Mouse (Mus musculus): ENCODE measurements around the gene Akap13. TPM values are rescaled to one million over a fixed set of nuclear protein-coding genes. Genes with fewer than 3 reads are reported as not detected.

Gene Akap13
- polyA plus RNA-seq, 1 experiment from 2014 or later, result 24.3 TPM

GRCm38 (mm10) chr7:75414316-75414715 lies 41.0 kb upstream of the Akap13 start:
- TF ChIP-seq CTCF (IDR thresholded peaks at IDR 0.05; ENCODE audit: low read depth), result no peak
- DNase-seq (ENCODE audit: low spot score), result no peak
- no peaks in the 10 kb centered on the region for H3K9me3 ChIP-seq (replicated peaks; ENCODE audit: low read length)
- no peaks in the 10 kb centered on the region for H3K27me3 ChIP-seq (ENCODE audit: insufficient read depth, low read length)
- WGBS, result 57% methylated on average over 3 of the region's 3 CpGs
- H3K4me3 ChIP-seq (replicated peaks; ENCODE audit: low read depth, low read length), result no peak overlapping the region
- no peak for ATAC-seq (replicated peaks; ENCODE audit: low FRiP score, low read depth)
- no peak overlapping the region for H3K4me2 ChIP-seq (ENCODE audit: low read length)
- no peaks in the 10 kb centered on the region for H3K36me3 ChIP-seq (ENCODE audit: insufficient read depth, low read length)
- no peaks in the 10 kb centered on the region for H3K4me1 ChIP-seq (replicated peaks; ENCODE audit: insufficient read depth, low read length)
- no peak overlapping the region for H3K27ac ChIP-seq
- H3K9ac ChIP-seq (ENCODE audit: low read depth, low read length), result no peak overlapping the region

GRCm38 (mm10) chr7:75415166-75415881 lies 40.0 kb upstream of the Akap13 start:
- no peak for TF ChIP-seq CTCF (IDR thresholded peaks at IDR 0.05; ENCODE audit: low read depth)
- Histone ChIP-seq H3K27me3 (ENCODE audit: insufficient read depth, low read length) (no peaks in the 10 kb centered on the region), H3K27ac (no peak overlapping the region; the same call in 1 of the 2 replicates), H3K36me3 (ENCODE audit: insufficient read depth, low read length) (no peaks in the 10 kb centered on the region), H3K4me2 (ENCODE audit: low read length) (no peak overlapping the region), H3K4me1 (replicated peaks; ENCODE audit: insufficient read depth, low read length) (no peaks in the 10 kb centered on the region), H3K9me3 (replicated peaks; ENCODE audit: low read length) (no peaks in the 10 kb centered on the region), H3K4me3 (replicated peaks; ENCODE audit: low read depth, low read length) (no peak overlapping the region), H3K9ac (ENCODE audit: low read depth, low read length) (no peak overlapping the region)
- no peak for DNase-seq (ENCODE audit: low spot score)
- ATAC-seq (replicated peaks; ENCODE audit: low FRiP score, low read depth), result no peak
- WGBS, result 48% methylated on average over 4 of the region's 4 CpGs

DNA sequence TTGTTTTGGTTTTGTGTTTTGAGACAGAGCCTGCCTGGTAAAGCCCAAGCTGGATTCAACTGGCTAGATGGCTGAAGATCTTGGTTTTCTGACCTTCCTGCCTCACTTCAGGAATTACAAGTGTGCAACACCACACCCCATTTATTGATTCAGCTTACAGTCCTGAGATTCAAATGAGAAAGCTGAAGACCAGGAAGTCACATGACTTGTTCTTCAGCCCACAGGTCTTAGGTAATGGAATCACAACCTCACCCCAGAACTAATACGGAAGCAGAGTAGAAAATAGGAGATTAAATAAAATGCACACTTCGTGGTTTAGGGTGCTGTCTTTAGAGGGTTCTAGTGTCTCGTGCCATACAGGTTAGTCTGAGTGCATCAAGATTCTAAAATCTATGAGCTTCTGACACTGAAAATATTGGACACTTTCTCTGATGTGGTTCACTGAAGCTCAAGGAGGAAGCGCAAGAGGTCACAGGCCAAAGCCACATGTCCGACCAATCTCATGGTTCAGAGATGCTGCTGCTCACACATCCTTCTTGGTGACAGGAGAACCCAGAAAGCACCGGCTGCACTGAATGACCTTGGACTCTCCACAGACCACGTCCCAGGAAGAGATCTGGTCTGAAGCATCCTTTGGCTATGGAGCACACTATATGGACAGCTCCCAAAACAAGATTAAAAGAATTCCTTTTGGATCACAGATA lies 39.3 kb upstream of the Akap13 start:
- H3K36me3 ChIP-seq (ENCODE audit: insufficient read depth, low read length), result no peaks in the 10 kb centered on the region
- no peaks in the 10 kb centered on the region for H3K27me3 ChIP-seq (ENCODE audit: insufficient read depth, low read length)
- H3K9me3 ChIP-seq (replicated peaks; ENCODE audit: low read length), result no peaks in the 10 kb centered on the region
- ATAC-seq (replicated peaks; ENCODE audit: low FRiP score, low read depth), result no peak
- H3K27ac ChIP-seq, result no peak overlapping the region
- no peak overlapping the region for H3K4me3 ChIP-seq (replicated peaks; ENCODE audit: low read depth, low read length)
- H3K4me1 ChIP-seq (replicated peaks; ENCODE audit: insufficient read depth, low read length), result no peaks in the 10 kb centered on the region
- no peak overlapping the region for H3K4me2 ChIP-seq (ENCODE audit: low read length)
- DNase-seq (ENCODE audit: low spot score), result no peak
- no peak for TF ChIP-seq CTCF (IDR thresholded peaks at IDR 0.05; ENCODE audit: low read depth)
- no peak overlapping the region for H3K9ac ChIP-seq (ENCODE audit: low read depth, low read length)
- WGBS, result 68% methylated on average over 7 of the region's 7 CpGs

- H3K27me3 ChIP-seq (ENCODE audit: insufficient read depth, low read length), result no peaks in the 10 kb centered on the region
- H3K27ac ChIP-seq, result no peak overlapping the region
- H3K9me3 ChIP-seq (replicated peaks; ENCODE audit: low read length), result no peaks in the 10 kb centered on the region
- 83% methylated on average over 2 of the region's 2 CpGs for WGBS
- TF ChIP-seq CTCF (IDR thresholded peaks at IDR 0.05; ENCODE audit: low read depth), result no peak
- no peak overlapping the region for H3K9ac ChIP-seq (ENCODE audit: low read depth, low read length)
- ATAC-seq (replicated peaks; ENCODE audit: low FRiP score, low read depth) (no peak), DNase-seq (ENCODE audit: low spot score) (no peak)
- no peak overlapping the region for H3K4me3 ChIP-seq (replicated peaks; ENCODE audit: low read depth, low read length)
- H3K36me3 ChIP-seq (ENCODE audit: insufficient read depth, low read length), result no peaks in the 10 kb centered on the region
- no peak overlapping the region for H3K4me2 ChIP-seq (ENCODE audit: low read length)
- H3K4me1 ChIP-seq (replicated peaks; ENCODE audit: insufficient read depth, low read length), result no peaks in the 10 kb centered on the region
Measured at GRCm38 (mm10) chr7:75420927-75421326, 34.4 kb upstream of the Akap13 start.

- H3K4me2 ChIP-seq (ENCODE audit: low read length), result no peak overlapping the region
- WGBS, result 41% methylated on average over 7 of the region's 7 CpGs
Measured at GRCm38 (mm10) chr7:75424121-75424520, 31.2 kb upstream of the Akap13 start.

GRCm38 (mm10) chr7:75427322-75427721 lies 28.0 kb upstream of the Akap13 start:
- Histone ChIP-seq H3K27ac (no peak overlapping the region), H3K4me2 (ENCODE audit: low read length) (no peak overlapping the region), H3K9me3 (replicated peaks; ENCODE audit: low read length) (no peaks in the 10 kb centered on the region), H3K4me3 (replicated peaks; ENCODE audit: low read depth, low read length) (no peak overlapping the region), H3K27me3 (ENCODE audit: insufficient read depth, low read length) (no peaks in the 10 kb centered on the region), H3K9ac (ENCODE audit: low read depth, low read length) (no peak overlapping the region), H3K36me3 (ENCODE audit: insufficient read depth, low read length) (no peaks in the 10 kb centered on the region), H3K4me1 (replicated peaks; ENCODE audit: insufficient read depth, low read length) (no peaks in the 10 kb centered on the region)
- DNase-seq (ENCODE audit: low spot score) (peak; percentile 61), ATAC-seq (replicated peaks; ENCODE audit: low FRiP score, low read depth) (no peak; the same call in 1 of the 2 replicates)
- 46% methylated on average over 4 of the region's 4 CpGs for WGBS
- TF ChIP-seq CTCF (IDR thresholded peaks at IDR 0.05; ENCODE audit: low read depth), result no peak

More at GRCm38 (mm10) chr7:75424121-75424520, 31.2 kb upstream of the Akap13 start:
- H3K36me3 ChIP-seq (ENCODE audit: insufficient read depth, low read length), result no peaks in the 10 kb centered on the region
- TF ChIP-seq CTCF (IDR thresholded peaks at IDR 0.05; ENCODE audit: low read depth), result no peak
- H3K4me3 ChIP-seq (replicated peaks; ENCODE audit: low read depth, low read length), result no peak overlapping the region
- no peak overlapping the region for H3K27ac ChIP-seq
- no peaks in the 10 kb centered on the region for H3K27me3 ChIP-seq (ENCODE audit: insufficient read depth, low read length)
- DNase-seq (ENCODE audit: low spot score) (no peak), ATAC-seq (replicated peaks; ENCODE audit: low FRiP score, low read depth) (no peak)
- H3K9ac ChIP-seq (ENCODE audit: low read depth, low read length), result no peak overlapping the region
- no peaks in the 10 kb centered on the region for H3K9me3 ChIP-seq (replicated peaks; ENCODE audit: low read length)
- H3K4me1 ChIP-seq (replicated peaks; ENCODE audit: insufficient read depth, low read length), result no peaks in the 10 kb centered on the region
